Mouse (Mus musculus) heart, postnatal 25 days (tissue): ENCODE measurements around the gene Ston2. TPM values are rescaled to one million over a fixed set of nuclear protein-coding genes. Genes with fewer than 3 reads are reported as not detected.

ENCODE experiments used
- DNase-seq: peaks from one replicate; pipeline ENCODE4 v3.0.0; 2022; ENCODE audit warnings: low spot score
- intact Hi-C: fragments of 180-260 bp; cut with DNase I; formaldehyde crosslinking; loops from one replicate; pipeline ENCODE4 v1.15.1; 2025
- total RNA-seq, 2 experiments: library from RNA; stranded (reverse); gene quantifications; 2 replicates each; pipeline ENCODE4 v1.2.3; 2021

Ston2 gene
- 1 to 10 TPM; 4.0 to 4.5 TPM for total RNA-seq

DNA sequence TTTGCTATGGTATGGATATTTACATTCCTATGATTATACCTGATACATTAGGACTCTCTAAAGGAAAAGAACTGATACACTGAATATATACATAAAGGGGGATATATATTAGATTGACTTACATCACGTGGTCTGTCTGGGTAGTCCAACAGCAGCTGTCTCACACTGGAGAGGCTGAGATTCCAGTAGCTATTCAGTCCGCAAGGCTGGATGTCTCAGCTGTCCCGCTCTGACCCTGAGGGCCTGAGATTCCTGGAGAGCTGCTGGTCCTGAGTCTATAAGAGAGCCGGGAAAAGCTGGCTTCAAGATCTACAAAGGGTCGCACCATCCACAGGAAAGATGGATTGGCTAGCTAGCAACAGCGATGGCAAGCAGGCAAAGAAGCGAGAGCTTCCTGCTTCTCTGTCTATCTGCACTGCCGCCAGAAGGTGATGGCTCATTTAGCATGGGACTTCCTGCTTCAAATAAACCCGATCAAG is at the start of gene Ston2:
Gene Ston2, minus strand, starts transcription at position 429 of the 479 bp plus-strand sequence.
- intact Hi-C loops, result loop anchor here (5.0 kb wide), 1 partner anchor 56 kb away; no protein-coding TSS in a partner anchor
- no peak for DNase-seq

DNA sequence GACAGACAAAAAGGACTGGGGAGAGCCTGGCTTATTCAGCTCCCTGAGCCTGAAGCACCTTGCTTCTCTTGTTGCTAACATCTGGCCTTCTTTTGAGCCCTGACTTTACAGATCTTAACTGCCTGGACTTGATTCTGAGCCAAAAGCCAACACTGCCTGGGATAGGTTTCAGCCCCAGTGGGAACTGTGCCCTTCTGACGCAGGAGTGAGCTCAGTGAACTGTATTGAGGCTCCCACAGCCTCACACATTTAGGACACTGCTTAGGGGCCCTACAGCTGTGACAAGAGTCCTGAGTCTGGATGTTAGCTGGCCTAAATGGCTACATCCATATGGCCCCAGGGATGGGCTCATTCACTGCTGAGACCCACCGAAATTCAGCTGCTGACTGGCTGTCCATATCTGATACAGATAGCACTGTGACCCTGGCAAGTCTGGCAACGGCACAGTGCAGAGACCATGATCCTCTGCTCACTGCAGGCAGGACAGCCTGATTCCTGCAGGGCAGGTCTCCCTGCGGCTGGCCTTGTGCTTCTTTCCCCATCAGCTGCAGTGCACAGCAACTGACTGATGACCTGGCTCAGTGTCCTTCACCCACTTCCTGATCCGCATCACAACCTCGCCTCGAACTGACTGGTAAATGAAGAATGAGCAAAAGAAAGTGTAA is 49.3 kb upstream of the Ston2 start:
- DNase-seq, result no peak
- intact Hi-C loops, result no loop called here

DNA sequence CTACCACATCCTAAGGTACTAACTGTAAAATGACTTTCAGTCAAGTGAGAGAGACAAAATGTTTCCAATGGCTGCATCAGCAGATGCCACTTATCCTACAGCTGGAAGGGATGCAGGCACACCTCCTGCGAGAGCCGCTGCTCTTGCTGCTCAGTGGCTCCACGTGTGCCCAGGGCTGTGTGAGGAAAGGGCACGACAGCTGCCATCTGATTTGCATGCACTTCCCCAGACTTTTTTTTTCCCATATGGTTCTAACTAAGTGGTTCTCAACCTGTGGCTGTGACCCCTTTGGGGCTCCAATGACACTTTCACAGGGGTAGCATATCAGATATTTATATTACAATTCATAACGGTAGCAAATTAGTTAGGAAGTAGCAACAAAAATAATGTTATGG is 45.7 kb upstream of the Ston2 start:
- DNase-seq, result no peak
- intact Hi-C loops, result no loop called here

DNA sequence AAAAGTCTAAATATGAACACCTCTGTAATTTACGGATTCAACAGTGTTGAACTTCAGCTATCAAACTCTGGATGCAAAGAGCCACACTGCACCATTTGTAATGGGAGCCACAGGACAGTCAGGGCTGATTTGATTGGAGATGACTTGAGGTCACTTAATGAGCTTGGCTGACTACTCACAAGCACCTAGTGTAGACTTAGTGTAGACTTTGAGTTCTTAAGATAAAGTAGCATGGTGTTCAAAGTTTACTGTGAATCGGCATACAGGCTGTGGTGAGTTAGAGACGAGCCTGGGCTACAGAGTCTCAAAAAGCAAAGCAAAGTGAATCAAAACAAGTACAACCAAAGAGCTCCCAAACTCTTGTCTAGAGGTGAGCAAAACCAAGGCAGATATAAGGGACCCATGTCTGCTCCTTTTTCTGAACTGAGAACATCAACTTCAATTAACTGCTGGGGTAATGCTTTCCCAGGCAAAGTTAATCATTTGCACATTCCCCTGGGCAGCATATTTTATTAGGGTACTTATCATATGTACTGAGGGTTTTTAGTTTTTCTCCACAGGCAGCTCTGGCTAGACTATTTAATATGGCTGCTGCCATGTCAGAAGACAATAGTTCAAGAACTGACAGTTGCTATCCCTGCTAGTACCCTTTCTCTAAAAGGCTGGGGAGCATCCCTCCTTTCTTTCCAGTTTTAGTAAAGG is 45.2 kb upstream of the Ston2 start:
- no peak for DNase-seq
- intact Hi-C loops, result no loop called here

DNA sequence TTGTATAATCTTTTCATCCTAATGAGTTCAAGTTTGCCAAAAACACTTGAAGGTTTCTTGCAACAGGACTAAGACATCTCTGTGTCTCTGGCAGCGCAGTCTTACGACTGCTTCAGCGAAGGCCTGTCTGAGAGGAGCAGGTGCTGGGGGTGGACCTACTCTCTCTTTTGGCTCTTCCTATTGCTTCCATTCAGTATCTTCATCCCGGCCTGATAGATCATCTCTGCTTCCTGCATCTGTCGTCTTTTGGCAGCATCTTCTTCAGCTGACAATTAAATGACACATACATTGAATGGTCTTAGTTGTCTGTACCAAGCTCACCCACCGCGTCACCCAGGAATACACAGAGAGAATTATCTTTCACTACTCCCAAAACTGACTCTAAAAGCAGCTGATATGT is 43.2 kb upstream of the Ston2 start:
- DNase-seq, result no peak
- intact Hi-C loops, result no loop called here

DNA sequence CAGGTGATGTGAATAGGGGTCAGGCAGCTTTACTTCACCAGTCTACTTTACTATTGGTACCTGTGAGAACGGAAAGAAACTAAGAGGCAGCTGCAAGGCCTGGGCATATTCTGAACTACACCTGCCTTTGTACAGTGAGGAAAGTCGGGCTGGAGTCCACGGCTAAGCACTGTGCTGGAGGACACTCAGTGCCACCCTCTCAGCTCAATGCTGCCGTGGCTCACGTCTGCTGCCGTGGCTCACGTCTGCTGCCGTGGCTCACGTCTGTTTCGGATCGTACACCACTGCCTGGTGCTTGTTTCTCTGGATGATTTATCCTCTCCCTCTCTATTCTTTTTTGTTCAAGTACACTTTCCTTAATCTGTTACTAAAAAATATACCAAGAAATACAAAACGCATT is 32.3 kb upstream of the Ston2 start:
- no peak for DNase-seq
- intact Hi-C loops, result no loop called here

DNA sequence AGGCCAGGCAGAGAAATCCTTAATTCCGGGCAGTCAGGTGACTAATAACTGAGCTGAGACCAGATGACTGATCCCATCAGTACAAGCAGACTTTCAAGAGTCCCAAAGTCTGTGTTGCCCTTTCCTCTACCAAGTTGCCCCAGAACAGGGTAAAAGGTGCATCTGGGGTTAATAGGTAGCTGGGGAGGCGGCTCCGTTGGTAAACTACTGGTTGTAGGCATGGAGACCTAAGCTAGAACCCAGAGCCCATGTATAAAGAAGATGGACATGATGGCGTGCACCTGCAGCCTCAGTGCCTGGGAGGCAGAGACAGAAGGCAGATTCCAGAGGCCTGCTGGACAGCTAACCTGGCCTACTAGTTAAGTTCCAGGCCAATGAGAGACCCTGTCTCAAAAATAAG is 30.5 kb upstream of the Ston2 start:
- DNase-seq, result no peak
- intact Hi-C loops, result no loop called here

DNA sequence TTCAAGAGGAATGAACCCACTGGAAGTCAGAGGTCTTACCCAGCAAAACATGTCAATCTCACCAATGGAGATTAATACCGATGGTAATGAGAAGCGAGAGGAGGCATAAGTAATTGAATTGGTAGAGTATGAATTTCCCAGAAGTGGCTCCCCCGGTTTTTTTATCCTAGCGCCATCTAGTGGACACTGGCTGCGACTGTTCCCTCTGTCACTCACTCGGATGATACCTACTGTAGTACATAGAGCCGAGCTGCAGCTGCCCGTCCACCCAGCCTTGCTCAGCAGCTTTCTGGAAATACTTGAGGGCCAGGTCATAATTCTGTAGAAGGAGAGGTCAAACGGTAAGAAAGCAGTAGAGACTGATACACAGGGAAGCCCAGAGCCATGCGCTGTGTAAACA is 27.8 kb upstream of the Ston2 start:
- intact Hi-C loops, result no loop called here
- DNase-seq, result no peak

DNA sequence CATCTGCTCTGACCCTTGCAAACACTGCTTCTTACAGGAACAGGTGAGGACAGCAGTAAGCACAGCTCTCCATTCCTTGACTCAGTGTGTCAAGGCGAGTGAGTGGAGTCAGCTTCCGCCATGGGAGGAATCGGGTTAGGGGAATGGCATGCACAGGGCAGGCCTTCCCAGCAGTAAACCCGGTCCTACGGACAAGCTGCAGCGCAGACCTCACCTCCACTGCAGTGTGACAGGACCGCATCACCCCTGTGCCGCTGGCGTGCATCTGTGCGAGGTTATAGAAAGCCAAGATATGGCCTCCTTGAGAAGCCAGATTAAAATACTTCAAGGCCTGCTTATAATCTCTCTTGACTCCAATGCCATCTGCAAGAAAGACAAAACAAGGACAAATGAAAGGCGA is 27.4 kb upstream of the Ston2 start:
- no peak for DNase-seq
- intact Hi-C loops, result no loop called here

DNA sequence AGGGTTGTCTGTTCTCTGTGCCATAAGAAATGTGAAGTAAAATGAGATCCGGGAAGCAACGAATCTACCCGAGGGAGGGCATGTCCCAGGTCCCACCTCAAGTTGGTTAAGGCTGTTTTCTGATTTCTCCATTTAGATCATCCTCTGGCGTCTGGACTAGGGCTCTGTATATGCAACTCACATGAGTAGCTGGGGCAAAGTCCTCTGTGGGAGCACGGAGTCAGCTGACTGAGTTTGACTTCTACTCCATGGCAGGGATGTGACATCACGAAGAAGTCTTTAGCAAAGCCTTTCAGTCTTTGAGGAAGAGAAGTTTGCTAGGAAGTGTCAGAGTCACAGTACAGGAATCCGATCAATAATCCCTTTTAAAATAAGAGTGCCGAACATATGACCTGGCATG is 20.7 kb upstream of the Ston2 start:
- intact Hi-C loops, result no loop called here
- no peak for DNase-seq

DNA sequence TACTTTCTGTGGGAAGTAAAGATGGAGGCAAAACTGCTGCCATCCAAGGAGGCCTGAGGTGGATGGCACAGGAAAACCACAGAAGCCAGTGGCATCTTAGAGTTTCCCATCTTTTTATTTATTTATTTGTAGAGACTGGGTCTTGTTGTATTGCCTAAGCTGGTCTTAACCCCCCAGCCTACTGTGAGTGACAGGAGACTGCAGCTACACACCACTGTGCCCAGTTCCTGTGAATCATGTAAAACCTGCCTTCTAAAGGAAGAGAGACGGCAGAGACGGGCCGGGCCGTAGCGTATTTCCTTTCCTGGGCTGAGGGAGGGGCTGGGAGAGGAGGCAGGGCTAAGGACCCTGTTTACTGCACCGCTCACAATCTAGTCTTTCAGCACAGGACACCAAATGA is 19.6 kb upstream of the Ston2 start:
- intact Hi-C loops, result no loop called here

DNA sequence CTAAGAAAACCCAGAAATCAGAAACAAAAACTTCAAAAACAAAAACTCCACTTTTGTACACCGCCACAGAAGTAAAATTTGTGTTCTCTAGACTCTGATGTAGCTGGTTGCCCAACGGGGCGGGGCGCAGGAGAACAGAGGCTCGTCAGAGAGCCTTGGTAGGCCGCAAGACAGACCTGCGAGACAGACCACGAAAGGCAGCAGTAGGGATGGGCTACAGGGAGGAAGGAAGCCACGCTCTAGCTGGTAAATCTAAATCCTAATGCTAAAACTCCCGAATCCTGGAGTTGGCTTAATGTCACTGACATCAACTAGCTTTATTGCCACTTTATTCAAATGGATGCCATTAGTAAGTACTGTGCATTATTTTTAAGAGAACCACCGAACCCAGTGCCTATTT is 18.9 kb upstream of the Ston2 start:
- intact Hi-C loops, result no loop called here
- no peak for DNase-seq

More for the DNA sequence above, 19.6 kb upstream of the Ston2 start:
- DNase-seq, result no peak

DNA sequence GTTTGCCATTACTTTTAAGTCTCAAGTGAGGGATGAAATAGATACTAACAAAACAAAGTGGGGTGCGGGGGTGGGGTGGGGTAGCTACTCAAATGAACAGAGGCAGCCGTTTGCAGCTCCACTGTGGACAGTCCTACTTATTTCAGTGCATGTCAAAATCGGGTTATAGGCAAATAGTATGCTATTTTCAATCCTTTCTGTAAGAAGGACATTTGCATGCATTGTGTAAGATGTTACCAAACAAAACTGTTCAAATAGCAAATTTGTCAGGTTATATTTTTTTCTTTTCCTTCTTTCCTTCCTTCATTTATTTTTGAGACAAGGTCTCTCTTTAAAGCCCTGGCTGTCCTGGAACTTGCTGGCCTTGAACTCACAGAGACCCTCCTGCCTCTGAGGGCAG is 16.1 kb upstream of the Ston2 start:
- intact Hi-C loops, result no loop called here
- DNase-seq, result no peak

DNA sequence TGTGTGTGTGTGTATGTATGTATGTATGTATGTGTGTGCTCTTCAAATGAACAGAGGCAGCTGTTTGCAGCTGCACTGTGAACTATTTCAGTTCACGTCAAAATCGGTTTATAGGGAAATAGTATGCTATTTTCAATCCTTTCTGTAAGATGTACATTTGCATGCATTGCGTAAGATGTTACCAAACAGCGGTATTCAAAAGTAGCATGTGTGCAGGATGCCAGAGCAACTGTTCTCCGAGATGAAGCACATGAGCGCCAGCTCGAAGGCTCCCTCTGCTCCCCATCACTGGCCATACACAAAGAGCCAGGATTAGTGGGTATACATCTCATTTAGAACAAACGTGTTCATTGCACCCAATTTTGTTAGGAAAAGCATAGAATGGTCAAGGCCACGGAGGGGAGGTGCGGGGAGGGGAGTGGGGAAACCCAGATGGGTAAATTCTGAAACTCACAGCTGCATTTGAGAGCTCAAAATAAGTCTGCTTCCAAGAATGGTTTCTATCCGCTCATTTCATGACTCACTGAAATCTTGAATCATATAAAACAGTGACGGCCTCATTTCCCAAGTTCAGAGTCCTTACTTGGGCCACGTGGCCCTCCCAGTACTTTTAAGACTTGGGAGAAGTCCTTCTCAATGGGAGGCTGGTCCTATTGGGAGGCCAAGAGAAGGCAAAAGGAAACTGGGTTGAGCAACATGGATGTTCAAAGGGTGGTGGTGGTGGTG is 15.2 kb upstream of the Ston2 start:
- DNase-seq, result no peak
- intact Hi-C loops, result no loop called here

DNA sequence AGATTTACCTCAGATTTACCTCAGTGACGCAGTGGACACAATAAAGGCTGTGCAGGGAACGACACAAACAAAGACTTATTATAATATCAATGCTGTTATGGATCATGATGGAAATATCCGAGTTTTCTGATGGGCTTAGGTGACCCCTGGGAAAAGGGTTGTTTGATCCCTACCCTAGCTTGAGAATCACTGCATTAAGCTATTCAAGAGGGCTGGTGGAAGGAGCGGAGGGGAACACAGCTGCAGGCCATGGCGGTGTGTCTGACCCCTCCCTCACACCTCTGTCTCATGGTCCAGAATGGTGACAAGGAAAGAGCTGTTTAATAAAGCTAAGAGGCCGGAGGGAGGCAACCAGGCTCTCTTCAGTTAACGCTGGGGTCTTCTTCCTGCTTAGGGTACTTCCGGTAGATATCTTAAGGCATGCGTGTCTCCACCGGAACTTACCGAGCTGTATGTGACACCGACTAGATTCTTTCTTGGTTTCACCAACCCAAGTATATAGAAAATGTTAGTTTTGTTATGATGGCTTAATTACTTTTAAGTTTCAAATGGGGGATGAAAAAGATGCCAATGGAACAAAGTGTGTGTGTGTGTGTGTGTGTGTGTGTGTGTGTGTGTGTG is 14.5 kb upstream of the Ston2 start:
- DNase-seq, result no peak
- intact Hi-C loops, result no loop called here

DNA sequence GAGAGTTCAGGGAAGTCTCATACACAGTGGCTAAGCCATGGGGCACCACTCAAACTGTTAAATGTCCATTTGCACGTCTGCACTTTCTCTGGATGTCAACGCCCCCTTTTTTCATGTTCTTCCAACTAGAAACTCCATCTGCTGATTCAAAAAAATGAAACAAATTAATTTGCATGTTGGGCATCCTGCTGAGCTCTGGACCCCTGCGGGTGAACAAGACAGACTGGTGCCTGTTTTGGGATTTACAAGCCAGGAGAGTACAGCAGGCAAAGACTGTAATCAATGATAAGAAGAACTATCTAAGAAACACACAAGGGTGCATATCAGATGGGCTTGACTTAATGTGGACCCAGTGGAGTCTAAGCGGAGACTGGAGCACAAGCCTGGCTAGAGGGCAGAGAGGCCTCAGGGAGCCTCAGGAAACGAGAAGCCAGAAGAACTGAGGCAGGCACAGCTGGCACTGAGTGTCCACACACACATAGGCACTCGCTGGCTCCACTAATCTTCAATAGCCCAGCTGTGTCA is 12.7 kb upstream of the Ston2 start:
- intact Hi-C loops, result no loop called here
- no peak for DNase-seq

DNA sequence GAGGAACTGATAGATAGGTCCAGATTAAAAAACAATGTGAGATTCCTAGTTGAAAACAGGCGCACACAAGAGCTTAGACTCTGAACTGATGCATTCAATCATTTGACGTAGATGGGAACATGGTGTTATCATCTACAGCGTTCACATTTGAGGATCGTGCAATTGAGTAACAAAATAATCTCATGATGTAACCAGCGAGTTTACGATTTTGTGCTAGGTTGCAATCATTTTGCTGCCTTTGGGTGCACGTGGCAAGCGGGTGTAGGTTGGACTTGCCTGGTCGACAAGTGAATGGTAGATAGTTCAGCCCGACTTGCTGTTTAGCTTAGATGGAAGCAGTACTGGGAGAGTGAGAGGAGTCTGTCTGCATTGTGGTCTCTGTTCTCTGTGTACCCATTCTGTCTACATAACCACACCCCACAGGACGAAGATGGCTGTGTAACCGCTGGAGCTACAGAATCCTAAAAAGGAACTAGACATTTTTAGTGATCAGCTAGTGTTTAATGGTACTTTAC is 11.7 kb upstream of the Ston2 start:
- no peak for DNase-seq
- intact Hi-C loops, result loop anchor here (1.0 to 5.0 kb wide), 2 partner anchors 175 to 398 kb away; no protein-coding TSS in a partner anchor

DNA sequence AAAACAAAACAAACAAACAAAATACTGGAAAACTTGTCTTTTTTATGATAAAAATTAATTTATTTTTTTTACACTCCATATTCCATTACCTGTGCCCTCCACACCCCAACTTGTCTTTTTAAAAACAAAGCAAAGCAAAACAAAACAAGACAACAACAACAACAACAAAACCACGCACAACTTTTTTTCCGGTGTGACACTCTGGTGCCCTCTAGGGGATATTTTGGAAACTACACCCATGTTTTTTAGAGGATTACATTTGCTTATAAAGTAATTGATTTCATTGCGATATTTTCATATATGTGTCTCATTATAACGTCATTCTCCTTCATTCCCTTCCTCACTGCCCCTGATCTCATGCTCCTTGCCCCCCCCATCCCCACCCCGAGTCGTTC is 11.2 kb upstream of the Ston2 start:
- intact Hi-C loops, result loop anchor here (1.0 to 5.0 kb wide), 2 partner anchors 174 to 397 kb away; no protein-coding TSS in a partner anchor
- DNase-seq, result no peak

DNA sequence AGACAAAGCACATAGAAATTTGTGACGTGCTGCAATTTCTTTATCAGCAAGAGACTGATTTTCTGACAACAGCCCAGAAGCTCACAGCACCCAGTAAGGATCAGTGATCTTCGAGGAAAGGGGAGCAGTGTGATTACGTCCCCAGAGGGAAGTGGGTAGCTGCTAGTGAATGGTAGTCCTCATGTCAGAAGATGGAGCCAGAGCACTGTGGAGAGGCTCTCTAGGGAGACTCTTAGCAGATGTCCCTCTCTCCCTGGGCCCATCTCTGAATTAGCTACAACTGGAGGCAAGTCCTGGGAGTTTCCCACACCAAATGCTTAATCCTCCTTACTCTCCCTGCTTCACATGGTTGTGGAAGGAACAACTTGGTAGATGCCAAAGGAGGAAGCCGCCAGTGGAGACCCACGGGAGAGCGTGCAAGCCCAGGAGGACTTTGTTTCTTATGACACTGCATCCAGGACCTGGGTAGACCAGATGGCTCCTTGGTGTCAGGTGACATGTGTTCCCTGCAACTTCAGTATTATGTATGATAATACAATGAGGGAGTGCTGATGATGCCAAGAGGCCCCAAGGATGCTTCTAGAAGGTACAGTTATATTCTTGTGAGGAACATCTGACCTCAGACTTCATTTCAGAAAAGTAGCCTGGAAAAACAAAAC is 10.7 kb upstream of the Ston2 start:
- DNase-seq, result no peak

More for the DNA sequence above, 10.7 kb upstream of the Ston2 start:
- intact Hi-C loops, result loop anchor here (1.0 to 5.0 kb wide), 2 partner anchors 174 to 397 kb away; no protein-coding TSS in a partner anchor
